Mouse (Mus musculus): ENCODE data around the gene Kazn. TPM values are rescaled to one million over a fixed set of nuclear protein-coding genes. Genes with fewer than 3 reads are reported as not detected.

Gene Kazn
- polyA plus RNA-seq, 1 experiment: 60.3 TPM

- Histone ChIP-seq H3K27ac (ENCODE audit: insufficient read depth, low read length) (peak overlapping the region; percentile 61; the same call in 1 of the 2 replicates), H3K4me3 (ENCODE audit: insufficient read depth, low read length) (no peak overlapping the region), H3K4me1 (ENCODE audit: control insufficient read depth, insufficient read depth, low read length) (no peaks in the 10 kb centered on the region)
- no peak for TF ChIP-seq CTCF (IDR thresholded peaks at IDR 0.05; ENCODE audit: extremely low read depth, insufficient read depth, low read length)
- TF ChIP-seq POLR2A (IDR thresholded peaks at IDR 0.05; ENCODE audit: extremely low read depth, insufficient read depth, low read length): no peak
These were observed 168.4 kb downstream of the Kazn start for GRCm38 (mm10) chr4:142070840-142071239.

GRCm38 (mm10) chr4:142068899-142069812 lies 170.0 kb downstream of the Kazn start:
- no peaks in the 10 kb centered on the region for H3K4me1 ChIP-seq (ENCODE audit: control insufficient read depth, insufficient read depth, low read length)
- H3K27ac ChIP-seq (ENCODE audit: insufficient read depth, low read length): no peak overlapping the region
- TF ChIP-seq CTCF (IDR thresholded peaks at IDR 0.05; ENCODE audit: extremely low read depth, insufficient read depth, low read length) (no peak), POLR2A (IDR thresholded peaks at IDR 0.05; ENCODE audit: extremely low read depth, insufficient read depth, low read length) (no peak)
- H3K4me3 ChIP-seq (ENCODE audit: insufficient read depth, low read length): no peak overlapping the region

- no peaks in the 10 kb centered on the region for H3K4me1 ChIP-seq (ENCODE audit: control insufficient read depth, insufficient read depth, low read length)
- no peak overlapping the region for H3K4me3 ChIP-seq (ENCODE audit: insufficient read depth, low read length)
- H3K27ac ChIP-seq (ENCODE audit: insufficient read depth, low read length): 0 out of 2 replicates have a peak overlapping the region, but pooled peaks have one; percentile 10
- TF ChIP-seq POLR2A (IDR thresholded peaks at IDR 0.05; ENCODE audit: extremely low read depth, insufficient read depth, low read length) (no peak), CTCF (IDR thresholded peaks at IDR 0.05; ENCODE audit: extremely low read depth, insufficient read depth, low read length) (no peak)
These were observed 172.6 kb downstream of the Kazn start for GRCm38 (mm10) chr4:142066576-142066975.

GRCm38 (mm10) chr4:142065835-142066234 lies 173.4 kb downstream of the Kazn start:
- TF ChIP-seq CTCF (IDR thresholded peaks at IDR 0.05; ENCODE audit: extremely low read depth, insufficient read depth, low read length): no peak
- no peak for TF ChIP-seq POLR2A (IDR thresholded peaks at IDR 0.05; ENCODE audit: extremely low read depth, insufficient read depth, low read length)
- 0 out of 2 replicates have a peak overlapping the region, but pooled peaks have one; percentile 10 for H3K27ac ChIP-seq (ENCODE audit: insufficient read depth, low read length)
- H3K4me3 ChIP-seq (ENCODE audit: insufficient read depth, low read length): no peak overlapping the region
- H3K4me1 ChIP-seq (ENCODE audit: control insufficient read depth, insufficient read depth, low read length): no peaks in the 10 kb centered on the region

GRCm38 (mm10) chr4:142065270-142065669 lies 173.9 kb downstream of the Kazn start:
- Histone ChIP-seq H3K4me3 (ENCODE audit: insufficient read depth, low read length) (no peak overlapping the region), H3K27ac (ENCODE audit: insufficient read depth, low read length) (no peak overlapping the region), H3K4me1 (ENCODE audit: control insufficient read depth, insufficient read depth, low read length) (no peaks in the 10 kb centered on the region)
- TF ChIP-seq CTCF (IDR thresholded peaks at IDR 0.05; ENCODE audit: extremely low read depth, insufficient read depth, low read length): no peak
- no peak for TF ChIP-seq POLR2A (IDR thresholded peaks at IDR 0.05; ENCODE audit: extremely low read depth, insufficient read depth, low read length)

- TF ChIP-seq CTCF (IDR thresholded peaks at IDR 0.05; ENCODE audit: extremely low read depth, insufficient read depth, low read length): no peak
- TF ChIP-seq POLR2A (IDR thresholded peaks at IDR 0.05; ENCODE audit: extremely low read depth, insufficient read depth, low read length): no peak
- no peaks in the 10 kb centered on the region for H3K4me1 ChIP-seq (ENCODE audit: control insufficient read depth, insufficient read depth, low read length)
- no peak overlapping the region for H3K4me3 ChIP-seq (ENCODE audit: insufficient read depth, low read length)
- no peak overlapping the region for H3K27ac ChIP-seq (ENCODE audit: insufficient read depth, low read length)
These were observed 174.5 kb downstream of the Kazn start for GRCm38 (mm10) chr4:142064582-142065228.

- TF ChIP-seq POLR2A (IDR thresholded peaks at IDR 0.05; ENCODE audit: extremely low read depth, insufficient read depth, low read length) (no peak), CTCF (IDR thresholded peaks at IDR 0.05; ENCODE audit: extremely low read depth, insufficient read depth, low read length) (no peak)
- H3K4me1 ChIP-seq (ENCODE audit: control insufficient read depth, insufficient read depth, low read length): no peaks in the 10 kb centered on the region
- H3K4me3 ChIP-seq (ENCODE audit: insufficient read depth, low read length): no peak overlapping the region
- no peak overlapping the region for H3K27ac ChIP-seq (ENCODE audit: insufficient read depth, low read length)
These were observed 176.1 kb downstream of the Kazn start for GRCm38 (mm10) chr4:142063057-142063534.

GRCm38 (mm10) chr4:142061485-142062240 lies 177.5 kb downstream of the Kazn start:
- Histone ChIP-seq H3K4me1 (ENCODE audit: control insufficient read depth, insufficient read depth, low read length) (0 out of 2 replicates have a peak, but pooled peaks cover 2% of the 10 kb centered on the region), H3K27ac (ENCODE audit: insufficient read depth, low read length) (no peak overlapping the region), H3K4me3 (ENCODE audit: insufficient read depth, low read length) (no peak overlapping the region)
- TF ChIP-seq CTCF (IDR thresholded peaks at IDR 0.05; ENCODE audit: extremely low read depth, insufficient read depth, low read length) (no peak), POLR2A (IDR thresholded peaks at IDR 0.05; ENCODE audit: extremely low read depth, insufficient read depth, low read length) (no peak)

All from cortical plate, adult 2 months (tissue).